Mouse (Mus musculus) lung, postnatal 0 days (tissue): ENCODE results near the gene Psd.

ENCODE experiments used
- CTCF ChIP-seq: IDR thresholded peaks from 2 replicates; pipeline ENCODE4 v1.5.1; 2016; ENCODE audit warnings: antibody characterized with exemption, mild to moderate bottlenecking
- EP300 ChIP-seq: IDR thresholded peaks from 2 replicates; pipeline ENCODE4 v1.6.1; 2016; ENCODE audit warnings: antibody characterized with exemption, mild to moderate bottlenecking, control low read depth

DNA sequence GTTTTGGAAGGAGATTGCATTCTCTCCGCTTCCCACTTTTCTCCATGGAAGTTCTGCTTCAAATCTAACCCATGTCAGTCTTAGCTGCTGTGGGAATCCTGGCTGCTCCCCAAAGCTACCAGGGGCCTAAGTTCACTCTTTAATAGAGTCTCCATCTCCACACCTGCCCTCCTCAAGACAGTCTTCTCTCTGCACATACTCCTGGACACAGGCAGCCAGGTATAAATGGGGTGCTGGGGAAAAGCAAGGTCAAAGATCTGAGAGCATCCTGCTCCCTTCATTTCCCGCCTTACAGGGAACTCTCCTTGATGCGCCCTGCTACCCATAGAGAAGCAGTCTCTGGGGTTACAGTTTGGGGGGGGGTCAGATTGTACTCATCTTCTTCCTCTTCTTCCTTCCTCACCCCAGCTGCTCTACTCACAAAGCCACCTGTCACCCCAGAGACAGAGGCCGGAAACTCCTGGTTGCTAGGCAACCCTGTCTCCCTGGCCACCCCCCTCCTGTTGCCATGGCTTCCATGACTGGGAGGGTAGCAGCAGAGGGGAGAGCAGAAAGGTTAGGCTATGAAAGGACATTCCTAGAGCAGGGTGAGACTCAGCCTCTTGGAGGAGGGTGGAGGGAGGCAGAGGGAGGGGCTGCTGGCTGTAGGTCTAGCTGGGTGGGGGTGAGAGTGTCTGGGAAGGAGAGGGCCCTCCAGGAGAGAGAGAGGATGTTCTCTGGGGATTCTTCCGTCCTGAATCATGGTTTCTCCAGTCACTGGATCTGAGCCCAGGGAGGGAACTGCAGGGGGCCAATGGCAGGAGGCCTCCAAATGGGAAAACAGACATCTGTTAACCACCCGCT lies 5.6 kb downstream of the Psd start:
- TF ChIP-seq CTCF (no peak), EP300 (no peak)
